Mouse (Mus musculus) limb, embryonic 14.5 days (tissue): ENCODE data around the gene Arid5a. TPM values are rescaled to one million over a fixed set of nuclear protein-coding genes. Genes with fewer than 3 reads are reported as not detected.

Experiments used
- ATAC-seq: fragments of 200-750 bp; cut with Nextera tagmentation; 2 replicates; pipeline ENCODE4 v1.8.0; 2017; ENCODE audit warnings: low read depth, moderate number of reproducible peaks, moderate TSS enrichment; ENCODE audit not compliant: low FRiP score
- DNase-seq: peaks from one replicate; pipeline ENCODE4 v3.0.0-alpha.2; 2015; ENCODE audit warnings: low spot score
- H3K27ac ChIP-seq: fragments of 300-500 bp; sonication (generic); replicated peaks from 2 replicates; pipeline ENCODE4 v1.5.1; 2014; ENCODE audit warnings: low read depth, mild to moderate bottlenecking, low read length, moderate library complexity, mixed read lengths
- H3K27me3 ChIP-seq: fragments of 300-500 bp; sonication (generic); 2 replicates; pipeline ENCODE4 v1.6.1; 2014; ENCODE audit warnings: low read length, mixed read lengths; ENCODE audit not compliant: control insufficient read depth, insufficient read depth
- H3K36me3 ChIP-seq: fragments of 300-500 bp; sonication (generic); 2 replicates; pipeline ENCODE4 v1.6.1; 2014; ENCODE audit warnings: mild to moderate bottlenecking, low read length, moderate library complexity, mixed read lengths; ENCODE audit not compliant: control insufficient read depth, insufficient read depth
- H3K4me1 ChIP-seq: fragments of 300-500 bp; sonication (generic); 2 replicates; pipeline ENCODE4 v1.6.1; 2014; ENCODE audit warnings: antibody characterized with exemption, low read length, mixed read lengths; ENCODE audit not compliant: control insufficient read depth, insufficient read depth
- H3K4me2 ChIP-seq: fragments of 300-500 bp; sonication (generic); replicated peaks from 2 replicates; pipeline ENCODE4 v1.6.1; 2014; ENCODE audit warnings: low read depth, mild to moderate bottlenecking, low read length, moderate library complexity; ENCODE audit not compliant: severe bottlenecking
- H3K4me3 ChIP-seq: fragments of 300-500 bp; sonication (generic); replicated peaks from 2 replicates; pipeline ENCODE4 v1.5.1; 2014; ENCODE audit warnings: low read length
- H3K9ac ChIP-seq: fragments of 300-500 bp; sonication (generic); 2 replicates; pipeline ENCODE4 v1.6.1; 2014; ENCODE audit warnings: mild to moderate bottlenecking, low read depth, low read length, moderate library complexity; ENCODE audit not compliant: severe bottlenecking
- H3K9me3 ChIP-seq: fragments of 300-500 bp; sonication (generic); 2 replicates; pipeline ENCODE4 v1.6.1; 2016; ENCODE audit warnings: low read length; ENCODE audit not compliant: control insufficient read depth
- POLR2A ChIP-seq: fragments of 200-500 bp; IDR thresholded peaks from 2 replicates; pipeline ENCODE4 v1.8.0; 2012; ENCODE audit warnings: inconsistent platforms, mild to moderate bottlenecking, moderate library complexity, borderline replicate concordance; ENCODE audit not compliant: insufficient read depth, insufficient read length; ENCODE audit errors: extremely low read depth
- WGBS: fragments of 180-500 bp; shearing (Covaris S2); extraction: QIAGEN DNeasy Blood & Tissue Kit; methylation state at CpG from one replicate; pipeline ENCODE4 v1.1.7; 2014; 5-methylcytosine and 5-hydroxymethylcytosine counted together
- polyA plus RNA-seq, 2 experiments: library from polyadenylated mRNA; depleted of rRNA in 1 of 2; stranded (reverse) in 1 of 2; unstranded in 1 of 2; fragments of >200 nt; fragmentation: Nextera tagmentation in 1 of 2; extraction: Ambion mirVana in 1 of 2; gene quantifications; 2 replicates each; pipeline versions ENCODE4 v1.2.1 to v1.2.3; 2012 to 2014

Gene Arid5a
- polyA plus RNA-seq, 2 experiments: 7.1 to 9.6 TPM

- Histone ChIP-seq H3K36me3 (no peaks in the 10 kb centered on the region), H3K27ac (no peak overlapping the region), H3K4me3 (no peak overlapping the region), H3K9me3 (no peaks in the 10 kb centered on the region), H3K4me1 (peaks cover 8% of the 10 kb centered on the region; the same call in 1 of the 2 replicates), H3K9ac (no peak overlapping the region), H3K27me3 (no peaks in the 10 kb centered on the region), H3K4me2 (no peak overlapping the region)
- 75% methylated on average over 8 of the region's 8 CpGs for whole genome bisulfite sequencing
- TF ChIP-seq POLR2A: no peak
- ATAC-seq: no peak
- DNase-seq: no peak
These were observed 5.3 kb upstream of the Arid5a start for GRCm38 (mm10) chr1:36302273-36302672.

GRCm38 (mm10) chr1:36302957-36303356, 4.6 kb upstream of the Arid5a start:
- H3K27me3 ChIP-seq: no peaks in the 10 kb centered on the region
- TF ChIP-seq POLR2A: no peak
- H3K4me2 ChIP-seq: peak overlapping the region; percentile 58
- peak overlapping the region; percentile 40 for H3K9ac ChIP-seq
- peak overlapping the region; percentile 55; the same call in 1 of the 2 replicates for H3K27ac ChIP-seq
- H3K36me3 ChIP-seq: no peaks in the 10 kb centered on the region
- H3K4me1 ChIP-seq: peaks cover 8% of the 10 kb centered on the region; the same call in 1 of the 2 replicates
- DNase-seq (no peak), ATAC-seq (no peak)
- 25% methylated on average over 5 of the region's 9 CpGs for WGBS
- H3K9me3 ChIP-seq: no peaks in the 10 kb centered on the region
- H3K4me3 ChIP-seq: peak overlapping the region; percentile 36

DNA sequence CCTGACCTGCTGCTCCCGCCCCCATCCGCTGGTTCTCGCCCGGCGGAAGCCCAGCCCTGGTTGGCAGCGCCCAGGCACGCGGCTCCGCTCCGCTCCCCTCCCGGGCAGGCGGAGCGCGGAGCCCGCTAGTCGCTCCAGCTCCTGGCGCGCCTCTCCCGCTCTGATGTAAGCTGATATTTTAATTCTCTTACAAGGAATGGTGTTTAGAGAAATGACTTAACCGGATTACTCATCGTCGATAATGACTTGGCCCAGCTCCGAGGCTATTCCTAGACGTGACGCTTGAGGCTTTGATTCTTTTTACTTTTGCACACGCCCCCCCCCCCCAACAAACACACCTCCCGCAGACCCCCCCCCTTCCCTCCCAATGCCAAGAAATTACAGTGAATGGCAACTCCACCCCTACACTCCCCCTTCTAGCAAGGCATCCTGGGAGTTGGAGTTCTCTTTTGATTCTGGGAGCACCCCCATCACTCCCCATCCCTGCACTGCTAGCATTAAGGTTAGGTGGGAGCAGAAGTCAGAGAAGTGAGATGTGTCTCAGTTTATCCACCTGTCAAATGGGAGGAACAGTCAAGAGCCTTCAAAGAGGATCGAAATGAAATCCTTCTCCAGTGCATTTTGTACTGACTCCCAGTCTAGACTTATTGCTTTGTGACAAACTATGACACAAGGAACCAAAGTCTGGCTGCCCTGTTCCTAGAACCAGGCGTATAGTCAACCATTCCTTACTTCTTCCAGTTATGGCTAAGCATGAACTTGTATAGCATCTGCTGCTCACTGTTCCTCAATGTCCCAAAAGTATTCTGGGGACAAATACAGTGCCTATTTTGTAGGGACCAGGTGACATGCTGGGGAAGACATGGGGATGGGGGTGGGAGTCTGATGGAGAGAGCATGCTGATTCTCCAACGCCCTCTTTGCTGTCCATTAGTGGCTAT, 3.9 kb upstream of the Arid5a start:
- ATAC-seq (peak; percentile 58), DNase-seq (peak; percentile 91)
- 10% methylated on average over 29 of the region's 30 CpGs for WGBS
- Histone ChIP-seq H3K27ac (peak overlapping the region; percentile 55; the same call in 1 of the 2 replicates), H3K9me3 (no peaks in the 10 kb centered on the region), H3K4me3 (peak overlapping the region; percentile 36), H3K9ac (peak overlapping the region; percentile 40), H3K4me2 (peak overlapping the region; percentile 58), H3K27me3 (peaks cover 5% of the 10 kb centered on the region; the same call in 1 of the 2 replicates), H3K36me3 (no peaks in the 10 kb centered on the region), H3K4me1 (peaks cover 14% of the 10 kb centered on the region)
- no peak for TF ChIP-seq POLR2A

- peaks cover 15% of the 10 kb centered on the region; the same call in 1 of the 2 replicates for H3K27me3 ChIP-seq
- H3K9me3 ChIP-seq: no peaks in the 10 kb centered on the region
- DNase-seq: peak; percentile 16
- no peak for TF ChIP-seq POLR2A
- no peak for ATAC-seq
- no peak overlapping the region for H3K27ac ChIP-seq
- no peak overlapping the region for H3K4me3 ChIP-seq
- H3K4me1 ChIP-seq: peaks cover 25% of the 10 kb centered on the region
- no peaks in the 10 kb centered on the region for H3K36me3 ChIP-seq
- no peak overlapping the region for H3K4me2 ChIP-seq
- 57% methylated on average over 7 of the region's 7 CpGs for WGBS
- no peak overlapping the region for H3K9ac ChIP-seq
These were observed 2.8 kb upstream of the Arid5a start for GRCm38 (mm10) chr1:36304764-36305163.

GRCm38 (mm10) chr1:36306120-36306519, 1.4 kb upstream of the Arid5a start:
- H3K9me3 ChIP-seq: no peaks in the 10 kb centered on the region
- TF ChIP-seq POLR2A: no peak
- H3K9ac ChIP-seq: no peak overlapping the region
- no peak overlapping the region for H3K4me2 ChIP-seq
- 44% methylated on average over 6 of the region's 6 CpGs for WGBS
- DNase-seq: no peak
- no peak for ATAC-seq
- no peak overlapping the region for H3K27ac ChIP-seq
- peaks cover 25% of the 10 kb centered on the region for H3K4me1 ChIP-seq
- H3K27me3 ChIP-seq: peaks cover 15% of the 10 kb centered on the region; the same call in 1 of the 2 replicates
- H3K4me3 ChIP-seq: no peak overlapping the region
- no peaks in the 10 kb centered on the region for H3K36me3 ChIP-seq
